Mouse (Mus musculus): ENCODE measurements around the gene Tmem239.
"Not testable (repeated sequence)": the region's sequence is repeated elsewhere in the genome, so short reads cannot be mapped to it uniquely, and the experiment has no call there.

The Tmem239 gene

GRCm38 (mm10) chr2:130406178-130406577 is at the start of gene Tmem239:
TSS of gene Tmem239 (plus strand) at chr2:130406478.
- in situ Hi-C loops (cut with MseI, MboI) = no loop called here

GRCm38 (mm10) chr2:130357551-130357950 is 48.7 kb upstream of the Tmem239 start:
- in situ Hi-C loops (cut with MseI, MboI) = no loop called here

- in situ Hi-C loops (cut with MseI, MboI) = no loop called here
These were observed 47.4 kb upstream of the Tmem239 start for GRCm38 (mm10) chr2:130358852-130359251.

GRCm38 (mm10) chr2:130362511-130363026 is 43.7 kb upstream of the Tmem239 start:
- in situ Hi-C loops (cut with MseI, MboI) = no loop called here

DNA sequence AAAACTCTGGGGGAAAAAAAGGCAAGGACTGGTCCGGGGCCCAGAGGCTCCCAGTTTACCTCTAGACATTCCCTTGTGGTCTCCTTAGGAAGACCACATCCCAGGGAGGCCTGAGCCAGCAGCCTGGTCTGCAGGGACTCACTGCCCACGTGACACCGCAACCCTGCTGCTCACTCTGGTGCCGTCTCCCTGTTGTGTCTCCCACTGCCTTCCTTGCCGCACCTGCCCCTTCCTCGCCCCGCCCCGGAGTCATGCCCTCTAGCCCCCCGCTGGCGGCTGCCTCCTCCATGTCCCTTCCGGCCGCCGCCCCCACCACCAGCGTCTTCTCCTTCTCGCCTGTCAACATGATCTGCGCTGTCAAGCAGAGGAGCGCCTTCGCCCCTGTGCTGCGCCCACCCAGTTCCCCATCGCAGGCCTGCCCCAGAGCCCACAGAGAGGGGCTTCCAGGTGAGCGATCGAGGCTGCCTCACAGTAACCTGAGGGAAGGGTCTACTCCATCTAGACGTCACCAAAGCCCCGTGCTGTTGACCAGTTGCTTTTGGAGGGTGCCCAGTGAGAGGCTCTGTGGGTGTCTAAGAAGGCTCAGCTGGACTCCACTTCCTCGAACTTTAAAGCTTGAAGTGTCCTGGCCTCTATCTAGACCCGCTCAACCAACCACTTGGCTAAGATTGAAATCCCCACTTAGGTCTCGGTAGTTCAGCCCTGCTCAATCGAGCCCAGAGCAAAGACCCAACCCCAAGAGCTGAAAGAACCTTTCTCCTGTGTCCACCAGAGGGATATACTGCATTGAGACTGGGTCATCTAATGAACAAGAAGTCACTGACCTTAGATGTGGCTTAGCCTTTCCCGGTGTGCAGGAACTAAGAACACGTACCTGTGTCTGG is 40.8 kb upstream of the Tmem239 start:
- in situ Hi-C loops (cut with MseI, MboI) = loop anchor here in 1 of 2 experiments (5.0 kb wide), 1 partner anchor 73 kb away; no protein-coding TSS in a partner anchor

DNA sequence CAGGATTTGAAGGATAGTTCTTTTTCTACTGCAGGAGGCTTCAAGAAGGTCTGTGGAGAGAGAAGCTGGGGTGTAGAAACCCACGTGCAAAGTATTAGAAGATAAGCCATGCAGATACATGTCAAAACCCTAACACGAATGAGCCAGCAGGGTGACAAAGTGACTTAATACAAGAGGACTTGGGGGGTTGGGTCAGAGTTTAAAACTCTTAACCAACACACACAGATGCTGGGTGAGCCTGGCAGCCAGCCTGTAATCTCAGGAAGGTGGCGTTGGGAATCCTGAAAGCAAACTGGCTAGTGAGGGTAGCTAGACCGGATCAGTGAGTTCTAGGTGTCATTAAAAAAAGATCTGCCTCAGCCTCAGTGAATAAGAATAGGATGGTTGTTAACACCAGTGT is 38.9 kb upstream of the Tmem239 start:
- in situ Hi-C loops (cut with MseI, MboI) = loop anchor here in 1 of 2 experiments (5.0 kb wide), 1 partner anchor 75 kb away; no protein-coding TSS in a partner anchor

DNA sequence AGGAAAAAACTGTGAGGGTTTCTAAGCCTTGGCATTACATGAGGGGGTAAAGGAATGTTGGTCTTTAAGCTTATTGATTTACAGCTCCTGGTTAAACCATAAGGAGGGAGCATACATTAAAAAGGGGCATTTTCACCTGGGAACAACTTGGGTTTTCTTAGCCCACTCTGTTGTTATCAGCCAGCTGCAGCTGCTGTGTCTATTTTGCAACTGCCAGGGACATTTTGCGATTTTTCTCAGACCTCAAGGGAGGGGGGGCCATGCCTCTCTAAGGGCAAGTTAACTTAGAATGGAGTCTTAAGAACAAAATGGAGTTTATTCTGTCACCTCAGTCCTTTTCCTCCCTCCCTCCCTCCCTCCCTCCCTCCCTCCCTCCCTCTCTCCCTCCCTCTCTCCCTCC is 33.3 kb upstream of the Tmem239 start:
- in situ Hi-C loops (cut with MseI, MboI) = not testable (repeated sequence)

DNA sequence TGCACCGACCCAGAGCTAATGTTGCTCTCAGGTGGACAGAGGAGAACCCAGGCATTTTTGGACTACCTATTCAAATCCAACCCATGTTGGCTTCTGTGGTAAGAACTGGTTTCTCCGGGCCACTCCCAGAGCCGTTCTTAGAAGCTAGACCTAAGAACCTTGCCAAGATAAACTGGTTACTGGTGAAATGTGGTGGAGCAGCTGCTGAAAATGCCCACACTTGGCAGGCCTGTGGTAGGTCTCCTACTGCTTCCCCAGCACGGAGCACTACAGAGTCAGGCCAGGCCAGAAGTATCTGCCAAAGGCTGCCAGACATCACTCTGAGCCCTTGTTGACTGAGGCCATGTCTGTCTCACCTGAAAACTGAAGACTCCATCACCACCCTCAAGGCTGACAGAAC is 31.3 kb upstream of the Tmem239 start:
- in situ Hi-C loops (cut with MseI, MboI) = no loop called here

DNA sequence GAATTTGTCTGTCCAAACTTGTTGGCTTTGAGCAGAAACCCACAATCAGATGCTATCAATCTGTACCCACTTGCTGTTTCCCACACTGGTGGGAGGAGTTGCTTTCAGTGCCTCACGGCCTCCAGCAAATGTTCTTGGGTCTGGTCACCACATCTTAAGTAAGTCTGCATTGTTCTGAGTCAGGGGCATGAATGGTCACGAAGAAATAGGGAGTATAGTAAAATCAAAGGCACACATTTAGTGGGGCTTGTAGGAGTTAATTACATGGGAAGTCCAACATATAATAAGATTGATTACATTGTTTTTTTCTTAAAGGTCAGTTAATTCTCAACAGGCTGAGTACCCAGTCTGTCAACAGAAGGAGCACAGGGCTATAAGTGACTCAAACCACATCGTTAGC is 23.1 kb upstream of the Tmem239 start:
- in situ Hi-C loops (cut with MseI, MboI) = no loop called here

GRCm38 (mm10) chr2:130383895-130384294 is 22.4 kb upstream of the Tmem239 start:
- in situ Hi-C loops (cut with MseI, MboI) = no loop called here

GRCm38 (mm10) chr2:130386212-130386611 is 20.1 kb upstream of the Tmem239 start:
- in situ Hi-C loops (cut with MseI, MboI) = no loop called here

GRCm38 (mm10) chr2:130388796-130389195 is 17.5 kb upstream of the Tmem239 start:
- in situ Hi-C loops (cut with MseI, MboI) = no loop called here

- in situ Hi-C loops (cut with MseI, MboI) = no loop called here
These were observed 15.2 kb upstream of the Tmem239 start for GRCm38 (mm10) chr2:130390993-130391625.

- in situ Hi-C loops (cut with MseI, MboI) = no loop called here
These were observed 13.4 kb upstream of the Tmem239 start for GRCm38 (mm10) chr2:130392836-130393235.

- in situ Hi-C loops (cut with MseI, MboI) = no loop called here
These were observed 10.6 kb upstream of the Tmem239 start for GRCm38 (mm10) chr2:130395696-130396095.

DNA sequence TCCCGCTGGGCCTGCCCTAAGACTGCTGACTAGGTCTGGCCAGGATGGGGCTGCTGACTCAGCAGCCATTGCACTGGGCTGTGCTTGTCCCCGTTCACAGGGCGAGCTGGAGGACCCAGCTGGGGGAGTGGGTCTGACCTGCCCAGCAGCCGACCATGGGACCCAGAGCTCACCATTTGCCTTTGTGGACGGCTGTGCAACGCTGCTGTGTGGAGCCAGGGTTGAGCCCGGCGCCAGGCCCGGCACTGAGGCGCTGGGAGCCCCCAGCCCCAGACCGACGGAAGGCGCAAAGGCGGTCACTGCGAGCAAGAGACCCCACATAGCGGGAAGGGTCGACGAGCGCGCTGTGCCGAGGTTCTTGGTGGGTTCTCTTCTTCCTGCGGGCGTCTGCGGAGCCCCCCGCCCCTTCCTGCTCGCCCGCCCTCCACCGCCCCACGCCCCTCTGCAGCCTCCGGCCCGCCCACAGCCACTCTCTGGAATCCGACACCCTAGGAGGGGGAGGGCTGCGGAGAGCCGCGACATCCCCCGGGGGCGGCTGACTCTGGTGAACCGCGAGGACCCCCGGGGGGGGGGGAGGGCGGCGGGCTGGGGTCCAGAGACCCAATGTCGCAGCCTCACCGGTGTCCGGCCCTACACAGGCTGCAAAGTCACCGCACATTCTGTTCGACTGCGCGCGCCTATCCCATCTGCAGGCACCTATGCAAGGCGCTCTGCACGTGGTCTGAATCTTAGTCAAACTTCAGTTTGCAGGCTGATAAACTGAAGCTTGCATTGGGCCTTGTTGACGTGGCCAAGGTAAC is 8.9 kb upstream of the Tmem239 start, which contains the start of gene Cpxm1:
Cpxm1 (minus strand) TSS at position 389 of the 800 bp plus-strand sequence.
- in situ Hi-C loops (cut with MseI, MboI) = no loop called here

- in situ Hi-C loops (cut with MseI, MboI) = no loop called here
These were observed 8.2 kb upstream of the Tmem239 start for GRCm38 (mm10) chr2:130398091-130398490.

DNA sequence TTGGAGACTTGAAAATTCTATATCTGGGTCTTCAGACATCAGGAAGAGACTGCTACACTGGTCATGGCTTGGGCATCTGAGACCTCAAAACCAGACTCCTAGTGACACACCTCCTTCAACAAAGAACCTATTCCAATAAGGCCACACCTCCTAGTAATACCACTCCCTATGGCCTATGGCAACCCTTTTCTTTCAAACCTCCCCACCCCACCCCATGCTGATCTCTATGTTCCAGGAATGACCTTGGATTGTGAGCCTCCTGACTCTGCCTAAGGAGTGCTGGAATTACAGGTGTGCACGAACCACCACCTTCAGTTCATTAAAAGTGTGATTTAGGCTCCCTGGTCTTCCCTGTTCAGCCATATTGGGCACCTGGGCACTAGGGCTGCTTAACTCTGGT is 6.2 kb upstream of the Tmem239 start:
- in situ Hi-C loops (cut with MseI, MboI) = no loop called here

GRCm38 (mm10) chr2:130401891-130402290 is 4.4 kb upstream of the Tmem239 start:
- in situ Hi-C loops (cut with MseI, MboI) = no loop called here

GRCm38 (mm10) chr2:130404939-130405338 is 1.3 kb upstream of the Tmem239 start, which contains the start of the genes Gm28372 and 1700020A23Rik:
TSS of gene Gm28372 (plus strand) at chr2:130405239.
TSS of gene 1700020A23Rik (plus strand) at chr2:130405259.
- in situ Hi-C loops (cut with MseI, MboI) = no loop called here

DNA sequence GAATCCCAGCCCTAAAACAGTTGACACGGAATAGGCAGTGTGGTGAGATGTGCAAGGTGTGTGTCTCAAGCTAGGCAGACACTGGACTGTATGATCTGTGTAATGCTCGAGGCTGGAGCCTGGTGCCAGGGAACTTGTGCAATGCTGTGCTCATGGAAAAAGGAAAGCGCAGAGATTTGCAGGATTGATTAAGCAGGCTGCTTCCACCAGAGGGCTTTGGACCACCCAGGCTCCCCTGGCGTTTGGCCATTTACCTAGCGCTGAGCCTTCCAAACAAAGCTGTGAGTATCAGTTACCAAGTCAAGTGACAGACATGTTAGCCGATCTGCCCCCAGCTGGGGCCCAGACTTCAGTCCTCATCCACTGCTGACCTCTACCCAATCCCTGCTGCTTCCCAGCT is 1.9 kb downstream of the Tmem239 start:
- in situ Hi-C loops (cut with MseI, MboI) = no loop called here
